Mouse (Mus musculus): ENCODE measurements around the gene Gm21964. TPM values are rescaled to one million over a fixed set of nuclear protein-coding genes. Genes with fewer than 3 reads are reported as not detected.

Gene Gm21964
- polyA plus RNA-seq, 1 experiment from 2014 or later, result not detected

GRCm38 (mm10) chr8:110074496-110074895 is 26.5 kb upstream of the Gm21964 start:
- H3K9me3 ChIP-seq (replicated peaks; ENCODE audit: control insufficient read depth, low read length), result no peaks in the 10 kb centered on the region
- no peaks in the 10 kb centered on the region for H3K4me1 ChIP-seq (ENCODE audit: control insufficient read depth, insufficient read depth, low read length)
- 84% methylated on average over 8 of the region's 8 CpGs for WGBS
- H3K36me3 ChIP-seq (replicated peaks; ENCODE audit: control insufficient read depth, insufficient read depth, low read depth, low read length), result no peaks in the 10 kb centered on the region
- H3K27ac ChIP-seq (replicated peaks; ENCODE audit: low read depth, low read length), result no peak overlapping the region
- H3K9ac ChIP-seq (replicated peaks; ENCODE audit: low read length), result no peak overlapping the region
- H3K27me3 ChIP-seq (ENCODE audit: control insufficient read depth, insufficient read depth, low read length), result no peaks in the 10 kb centered on the region
- DNase-seq (ENCODE audit: low spot score), result no peak
- no peak overlapping the region for H3K4me3 ChIP-seq (ENCODE audit: low read depth, low read length)
- no peak for ATAC-seq (replicated peaks; ENCODE audit: insufficient number of reproducible peaks, low FRiP score, low TSS enrichment, low read depth)
- H3K4me2 ChIP-seq (ENCODE audit: low read depth, low read length), result no peak overlapping the region

GRCm38 (mm10) chr8:110079282-110080221 is 21.5 kb upstream of the Gm21964 start, which contains the start of gene Zfp612:
TSS of gene Zfp612 (plus strand) at chr8:110079746.
- Histone ChIP-seq H3K27me3 (ENCODE audit: control insufficient read depth, insufficient read depth, low read length) (no peaks in the 10 kb centered on the region), H3K9me3 (replicated peaks; ENCODE audit: control insufficient read depth, low read length) (no peaks in the 10 kb centered on the region), H3K9ac (replicated peaks; ENCODE audit: low read length) (peak within 1 kb of the TSS; percentile 73), H3K4me3 (ENCODE audit: low read depth, low read length) (peak within 1 kb of the TSS; percentile 69), H3K4me1 (ENCODE audit: control insufficient read depth, insufficient read depth, low read length) (no peaks in the 10 kb centered on the region), H3K36me3 (replicated peaks; ENCODE audit: control insufficient read depth, insufficient read depth, low read depth, low read length) (no peaks in the 10 kb centered on the region), H3K4me2 (ENCODE audit: low read depth, low read length) (peak within 1 kb of the TSS; percentile 94), H3K27ac (replicated peaks; ENCODE audit: low read depth, low read length) (no peak within 1 kb of the TSS)
- peak; percentile 74 for DNase-seq (ENCODE audit: low spot score)
- 7% methylated on average over 54 of the region's 54 CpGs for WGBS
- ATAC-seq (replicated peaks; ENCODE audit: insufficient number of reproducible peaks, low FRiP score, low TSS enrichment, low read depth), result peak; percentile 85

GRCm38 (mm10) chr8:110082416-110083105 is 18.4 kb upstream of the Gm21964 start:
- H3K36me3 ChIP-seq (replicated peaks; ENCODE audit: control insufficient read depth, insufficient read depth, low read depth, low read length), result no peaks in the 10 kb centered on the region

GRCm38 (mm10) chr8:110091869-110092268 is 9.1 kb upstream of the Gm21964 start:
- 58% methylated on average over 1 of the region's 1 CpGs for WGBS
- H3K9ac ChIP-seq (replicated peaks; ENCODE audit: low read length), result no peak overlapping the region
- H3K4me1 ChIP-seq (ENCODE audit: control insufficient read depth, insufficient read depth, low read length), result no peaks in the 10 kb centered on the region
- no peak for ATAC-seq (replicated peaks; ENCODE audit: insufficient number of reproducible peaks, low FRiP score, low TSS enrichment, low read depth)
- no peak for DNase-seq (ENCODE audit: low spot score)
- no peak overlapping the region for H3K27ac ChIP-seq (replicated peaks; ENCODE audit: low read depth, low read length)
- H3K36me3 ChIP-seq (replicated peaks; ENCODE audit: control insufficient read depth, insufficient read depth, low read depth, low read length), result peaks cover 7% of the 10 kb centered on the region
- H3K4me3 ChIP-seq (ENCODE audit: low read depth, low read length), result no peak overlapping the region
- H3K27me3 ChIP-seq (ENCODE audit: control insufficient read depth, insufficient read depth, low read length), result no peaks in the 10 kb centered on the region
- H3K4me2 ChIP-seq (ENCODE audit: low read depth, low read length), result no peak overlapping the region
- H3K9me3 ChIP-seq (replicated peaks; ENCODE audit: control insufficient read depth, low read length), result no peaks in the 10 kb centered on the region

More at GRCm38 (mm10) chr8:110082416-110083105, 18.4 kb upstream of the Gm21964 start:
- no peaks in the 10 kb centered on the region for H3K4me1 ChIP-seq (ENCODE audit: control insufficient read depth, insufficient read depth, low read length)
- no peaks in the 10 kb centered on the region for H3K9me3 ChIP-seq (replicated peaks; ENCODE audit: control insufficient read depth, low read length)
- no peak for ATAC-seq (replicated peaks; ENCODE audit: insufficient number of reproducible peaks, low FRiP score, low TSS enrichment, low read depth)
- no peak overlapping the region for H3K27ac ChIP-seq (replicated peaks; ENCODE audit: low read depth, low read length)
- peak; percentile 10 for DNase-seq (ENCODE audit: low spot score)
- H3K27me3 ChIP-seq (ENCODE audit: control insufficient read depth, insufficient read depth, low read length), result no peaks in the 10 kb centered on the region
- WGBS, result 76% methylated on average over 11 of the region's 11 CpGs
- H3K9ac ChIP-seq (replicated peaks; ENCODE audit: low read length), result no peak overlapping the region
- H3K4me3 ChIP-seq (ENCODE audit: low read depth, low read length), result no peak overlapping the region
- H3K4me2 ChIP-seq (ENCODE audit: low read depth, low read length), result no peak overlapping the region

GRCm38 (mm10) chr8:110101676-110102075 is 669 bp downstream of the Gm21964 start:
- 93% methylated on average over 15 of the region's 15 CpGs for WGBS
- DNase-seq (ENCODE audit: low spot score) (no peak), ATAC-seq (replicated peaks; ENCODE audit: insufficient number of reproducible peaks, low FRiP score, low TSS enrichment, low read depth) (no peak)
- Histone ChIP-seq H3K27ac (replicated peaks; ENCODE audit: low read depth, low read length) (no peak overlapping the region), H3K36me3 (replicated peaks; ENCODE audit: control insufficient read depth, insufficient read depth, low read depth, low read length) (no peaks in the 10 kb centered on the region), H3K4me3 (ENCODE audit: low read depth, low read length) (no peak overlapping the region), H3K4me2 (ENCODE audit: low read depth, low read length) (no peak overlapping the region), H3K9me3 (replicated peaks; ENCODE audit: control insufficient read depth, low read length) (no peaks in the 10 kb centered on the region), H3K27me3 (ENCODE audit: control insufficient read depth, insufficient read depth, low read length) (no peaks in the 10 kb centered on the region), H3K9ac (replicated peaks; ENCODE audit: low read length) (no peak overlapping the region), H3K4me1 (ENCODE audit: control insufficient read depth, insufficient read depth, low read length) (no peaks in the 10 kb centered on the region)

DNA sequence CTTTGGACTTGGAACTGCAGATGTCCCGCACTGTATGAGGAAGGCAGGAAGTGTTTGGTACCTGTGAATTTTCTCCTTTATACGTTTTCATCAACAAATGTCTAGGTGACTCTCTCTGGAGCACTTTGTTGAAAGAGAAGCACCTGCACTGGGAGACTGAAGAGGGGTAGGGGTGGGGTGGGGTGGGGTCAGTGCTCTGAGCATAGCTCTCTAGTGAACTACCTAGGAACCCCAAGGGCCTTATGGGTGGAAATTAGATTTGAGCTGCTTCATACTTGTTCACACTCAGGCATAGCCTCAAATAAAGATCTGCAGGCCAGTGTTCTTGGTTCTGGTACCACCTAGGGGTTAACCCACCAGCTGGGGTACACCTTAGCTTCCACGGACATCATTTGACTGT is 1.6 kb downstream of the Gm21964 start, which contains the start of gene Gm17720:
TSS of gene Gm17720 (minus strand) at position 101 of the 400 bp plus-strand sequence.
- DNase-seq (ENCODE audit: low spot score) (no peak), ATAC-seq (replicated peaks; ENCODE audit: insufficient number of reproducible peaks, low FRiP score, low TSS enrichment, low read depth) (no peak)
- WGBS, result 90% methylated on average over 3 of the region's 3 CpGs
- Histone ChIP-seq H3K27me3 (ENCODE audit: control insufficient read depth, insufficient read depth, low read length) (no peaks in the 10 kb centered on the region), H3K36me3 (replicated peaks; ENCODE audit: control insufficient read depth, insufficient read depth, low read depth, low read length) (no peaks in the 10 kb centered on the region), H3K9ac (replicated peaks; ENCODE audit: low read length) (no peak within 1 kb of the TSS), H3K9me3 (replicated peaks; ENCODE audit: control insufficient read depth, low read length) (no peaks in the 10 kb centered on the region), H3K4me3 (ENCODE audit: low read depth, low read length) (no peak within 1 kb of the TSS), H3K4me2 (ENCODE audit: low read depth, low read length) (no peak within 1 kb of the TSS), H3K27ac (replicated peaks; ENCODE audit: low read depth, low read length) (no peak within 1 kb of the TSS), H3K4me1 (ENCODE audit: control insufficient read depth, insufficient read depth, low read length) (no peaks in the 10 kb centered on the region)

DNA sequence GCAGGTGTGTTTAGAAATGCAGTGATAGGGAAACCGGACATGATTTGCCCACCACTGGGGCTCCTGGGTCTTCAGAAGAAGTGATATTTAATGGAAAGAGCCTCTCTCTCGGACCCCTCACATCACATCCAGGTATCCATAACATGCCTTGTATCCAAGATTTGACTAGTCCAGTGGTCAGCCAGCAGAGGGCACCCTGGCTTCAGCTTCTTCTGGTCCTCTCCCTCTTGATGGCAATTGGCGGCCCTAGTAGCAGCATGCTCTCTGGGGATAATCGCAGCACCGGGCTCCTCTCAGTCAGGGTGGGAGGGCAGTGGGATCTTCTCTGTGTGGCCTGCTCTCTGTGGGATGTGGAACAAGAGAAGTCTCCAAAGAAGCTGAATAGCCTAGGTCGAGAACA is 18.7 kb downstream of the Gm21964 start:
- Histone ChIP-seq H3K27ac (replicated peaks; ENCODE audit: low read depth, low read length) (no peak overlapping the region), H3K4me2 (ENCODE audit: low read depth, low read length) (no peak overlapping the region), H3K9ac (replicated peaks; ENCODE audit: low read length) (no peak overlapping the region), H3K9me3 (replicated peaks; ENCODE audit: control insufficient read depth, low read length) (no peaks in the 10 kb centered on the region), H3K4me1 (ENCODE audit: control insufficient read depth, insufficient read depth, low read length) (no peaks in the 10 kb centered on the region), H3K36me3 (replicated peaks; ENCODE audit: control insufficient read depth, insufficient read depth, low read depth, low read length) (no peaks in the 10 kb centered on the region), H3K27me3 (ENCODE audit: control insufficient read depth, insufficient read depth, low read length) (no peaks in the 10 kb centered on the region), H3K4me3 (ENCODE audit: low read depth, low read length) (no peak overlapping the region)
- DNase-seq (ENCODE audit: low spot score) (peak; percentile 21), ATAC-seq (replicated peaks; ENCODE audit: insufficient number of reproducible peaks, low FRiP score, low TSS enrichment, low read depth) (no peak)
- WGBS, result 37% methylated on average over 6 of the region's 6 CpGs

- Histone ChIP-seq H3K9ac (replicated peaks; ENCODE audit: low read length) (no peak overlapping the region), H3K4me2 (ENCODE audit: low read depth, low read length) (no peak overlapping the region), H3K36me3 (replicated peaks; ENCODE audit: control insufficient read depth, insufficient read depth, low read depth, low read length) (no peaks in the 10 kb centered on the region), H3K9me3 (replicated peaks; ENCODE audit: control insufficient read depth, low read length) (no peaks in the 10 kb centered on the region), H3K27me3 (ENCODE audit: control insufficient read depth, insufficient read depth, low read length) (no peaks in the 10 kb centered on the region), H3K4me3 (ENCODE audit: low read depth, low read length) (no peak overlapping the region), H3K4me1 (ENCODE audit: control insufficient read depth, insufficient read depth, low read length) (no peaks in the 10 kb centered on the region), H3K27ac (replicated peaks; ENCODE audit: low read depth, low read length) (no peak overlapping the region)
- DNase-seq (ENCODE audit: low spot score) (peak; percentile 90), ATAC-seq (replicated peaks; ENCODE audit: insufficient number of reproducible peaks, low FRiP score, low TSS enrichment, low read depth) (no peak)
- 25% methylated on average over 13 of the region's 13 CpGs for WGBS
Observed at GRCm38 (mm10) chr8:110130537-110130936, 29.5 kb downstream of the Gm21964 start.

All from embryonic facial prominence, embryonic 11.5 days (tissue).